Comparison of ENCODE assay signal across 8 mouse cellular contexts in the genomic region with DNA sequence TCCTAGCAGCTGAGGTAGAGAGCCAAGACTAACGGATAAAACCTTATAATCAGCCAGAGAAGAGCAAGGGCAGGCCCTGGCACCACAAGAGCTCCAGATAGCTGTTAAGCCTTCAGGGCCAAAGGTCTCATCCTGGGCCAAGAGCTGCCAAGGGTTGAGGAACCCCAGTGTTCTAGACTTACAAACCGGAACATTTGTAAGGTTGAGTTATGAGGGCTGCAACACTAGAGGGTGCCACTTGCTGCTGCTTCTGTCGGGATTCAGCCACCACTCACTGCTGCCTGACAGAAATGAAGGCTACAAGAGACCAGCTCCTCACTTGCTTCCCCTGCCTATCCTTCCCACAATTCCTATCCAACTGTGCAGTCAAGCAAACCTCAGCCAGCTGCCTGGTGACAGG. TPM values are rescaled to one million over a fixed set of nuclear protein-coding genes. Genes with fewer than 3 reads are reported as not detected.
DNase-seq lines count a peak whose midpoint lies in the region; ATAC-seq and TF ChIP-seq lines count a peak whose summit lies in the region.

No protein-coding gene starts in this region.

- peak; percentile 50 for TF ChIP-seq CTCF in ES-Bruce4 (IDR thresholded peaks at IDR 0.05; ENCODE audit: low read depth, low read length)

- no peak overlapping the region for H3K27ac ChIP-seq in embryonic facial prominence, embryonic 11.5 days (replicated peaks; ENCODE audit: low read depth, low read length)
- no peak overlapping the region for H3K27ac ChIP-seq in embryonic facial prominence, embryonic 10.5 days (replicated peaks)
- no peak overlapping the region for H3K27ac ChIP-seq in ES-Bruce4 (ENCODE audit: insufficient read depth, low read length)

- H3K27me3 ChIP-seq in embryonic facial prominence, embryonic 11.5 days (ENCODE audit: control insufficient read depth, insufficient read depth, low read length) = no peaks in the 10 kb centered on the region
- no peaks in the 10 kb centered on the region for H3K27me3 ChIP-seq in embryonic facial prominence, embryonic 10.5 days (replicated peaks; ENCODE audit: low read depth, poor library complexity, severe bottlenecking)
- H3K27me3 ChIP-seq in ES-Bruce4 (ENCODE audit: control insufficient read depth, insufficient read depth, low read length, poor library complexity, severe bottlenecking) = peaks cover 2% of the 10 kb centered on the region; the same call in 1 of the 2 replicates

- H3K36me3 ChIP-seq in embryonic facial prominence, embryonic 11.5 days (replicated peaks; ENCODE audit: control insufficient read depth, insufficient read depth, low read depth, low read length) = no peaks in the 10 kb centered on the region
- H3K36me3 ChIP-seq in embryonic facial prominence, embryonic 10.5 days (replicated peaks) = no peaks in the 10 kb centered on the region
- H3K36me3 ChIP-seq in ES-Bruce4 (ENCODE audit: control insufficient read depth, insufficient read depth, low read length, poor library complexity, severe bottlenecking) = no peaks in the 10 kb centered on the region

- H3K4me3 ChIP-seq in embryonic facial prominence, embryonic 11.5 days (ENCODE audit: low read depth, low read length) = no peak overlapping the region
- no peak overlapping the region; the same call in 1 of the 2 replicates for H3K4me3 ChIP-seq in embryonic facial prominence, embryonic 10.5 days
- H3K4me3 ChIP-seq in ES-Bruce4 (ENCODE audit: low read depth, low read length) = no peak overlapping the region

- no peak for TF ChIP-seq POLR2A in ES-Bruce4 (IDR thresholded peaks at IDR 0.05; ENCODE audit: insufficient read depth, low read length)

- peak; percentile 20 for DNase-seq in embryonic facial prominence, embryonic 11.5 days (ENCODE audit: low spot score)
- no peak for DNase-seq in embryonic facial prominence, embryonic 10.5 days (ENCODE audit: low spot score)
- DNase-seq in cerebellum, adult 18-20 months = peak; percentile 29 to 47
- DNase-seq in heart, adult 8-10 months (ENCODE audit: low spot score) = peak; percentile 42
- peak; percentile 57 to 59 for DNase-seq in left cerebral cortex, adult 18-20 months (ENCODE audit: low spot score in 2 of 2)
- peak; percentile 47 for DNase-seq in testis, postnatal 10 days (ENCODE audit: low spot score)

- WGBS in embryonic facial prominence, embryonic 11.5 days = 41% methylated on average over 3 of the region's 3 CpGs
- WGBS in embryonic facial prominence, embryonic 10.5 days = 40% methylated on average over 3 of the region's 3 CpGs

- TF ChIP-seq EP300 in ES-Bruce4 (IDR thresholded peaks at IDR 0.05; ENCODE audit: insufficient read depth, low read depth, low read length) = no peak

- no peaks in the 10 kb centered on the region for H3K4me1 ChIP-seq in embryonic facial prominence, embryonic 11.5 days (ENCODE audit: control insufficient read depth, insufficient read depth, low read length)
- peaks cover 34% of the 10 kb centered on the region for H3K4me1 ChIP-seq in embryonic facial prominence, embryonic 10.5 days
- H3K4me1 ChIP-seq in ES-Bruce4 (ENCODE audit: control insufficient read depth, insufficient read depth, low read length) = no peaks in the 10 kb centered on the region

- no peaks in the 10 kb centered on the region for H3K9me3 ChIP-seq in embryonic facial prominence, embryonic 11.5 days (replicated peaks; ENCODE audit: control insufficient read depth, low read length)
- H3K9me3 ChIP-seq in embryonic facial prominence, embryonic 10.5 days = no peaks in the 10 kb centered on the region
- no peaks in the 10 kb centered on the region for H3K9me3 ChIP-seq in ES-Bruce4 (replicated peaks; ENCODE audit: control insufficient read depth, insufficient read depth, low read length, poor library complexity, severe bottlenecking)

- no peak for ATAC-seq in embryonic facial prominence, embryonic 11.5 days (replicated peaks; ENCODE audit: insufficient number of reproducible peaks, low FRiP score, low TSS enrichment, low read depth)
- peak; percentile 49 for ATAC-seq in megakaryocyte progenitor cell, adult 5-6 weeks (replicated peaks; ENCODE audit: poor library complexity)

- H3K9ac ChIP-seq in embryonic facial prominence, embryonic 11.5 days (replicated peaks; ENCODE audit: low read length) = no peak overlapping the region
- no peak overlapping the region for H3K9ac ChIP-seq in ES-Bruce4 (ENCODE audit: low read depth, poor library complexity, severe bottlenecking)

- H3K4me2 ChIP-seq in embryonic facial prominence, embryonic 11.5 days (ENCODE audit: low read depth, low read length) = no peak overlapping the region

RNA-seq across cellular contexts. Expression of gene Sypl, which starts 1.3 kb away (rescaled TPM):
- polyA plus RNA-seq in embryonic facial prominence, embryonic 11.5 days (2014; fragmentation: Nextera tagmentation; extraction: Ambion mirVana) = 66.7 and 79.3 TPM in 2 replicates
- 48.6 and 50.3 TPM in 2 replicates for polyA plus RNA-seq in embryonic facial prominence, embryonic 10.5 days (2016; fragmentation: Nextera tagmentation; extraction: Ambion mirVana)
- 73.6 and 79.7 TPM in 2 replicates for polyA plus RNA-seq in ES-Bruce4 (2011; ENCODE audit: insufficient read depth, insufficient read length, low read depth, missing spikeins)
- 10 to 100 TPM; 77.2 to 85.1 (median 80.7) TPM for total RNA-seq in heart, adult 8-10 months (2022)
- total RNA-seq in left cerebral cortex, adult 18-20 months (2021) = 10 to 100 TPM; 37.0 to 37.7 TPM
- 187 and 189 TPM in 2 replicates for total RNA-seq in megakaryocyte progenitor cell, adult 5-6 weeks (2015)
- total RNA-seq in megakaryocyte progenitor cell, adult 5-6 weeks (2017) = 65.5 and 71.7 TPM in 2 replicates
